Mouse (Mus musculus): Measurements from ENCODE around the gene Tbc1d15.

DNA sequence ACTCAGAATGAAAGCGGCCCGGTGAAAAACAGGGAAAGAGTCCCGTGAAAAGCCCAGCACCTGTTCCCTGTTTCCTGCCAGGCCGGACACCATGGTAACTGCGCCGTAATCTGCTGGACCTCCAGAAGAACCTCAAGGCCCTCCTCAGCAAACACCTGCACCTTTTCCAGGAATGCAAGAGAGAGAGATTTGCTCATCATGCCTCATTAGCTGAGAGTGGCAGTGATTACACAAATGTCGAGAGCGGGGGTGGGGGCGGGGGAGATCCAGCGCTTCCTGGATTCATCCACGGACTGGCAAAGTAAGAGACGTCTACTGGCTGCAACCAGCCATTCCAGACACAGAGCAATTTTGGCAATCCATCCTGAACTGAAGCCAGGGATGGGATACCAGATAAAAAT, 75.7 kb downstream of the Tbc1d15 start:
- TF ChIP-seq CTCF (IDR thresholded peaks at IDR 0.05; ENCODE audit: extremely low read depth, insufficient read length, insufficient replicate concordance, low read depth, low read length) (no peak), POLR2A (IDR thresholded peaks at IDR 0.05; ENCODE audit: low read depth, low read length) (no peak)
